Mouse (Mus musculus): ENCODE measurements around the gene Relt. TPM values are rescaled to one million over a fixed set of nuclear protein-coding genes. Genes with fewer than 3 reads are reported as not detected.

Relt gene
- polyA plus RNA-seq, 1 experiment from 2014 or later = 4.4 TPM

DNA sequence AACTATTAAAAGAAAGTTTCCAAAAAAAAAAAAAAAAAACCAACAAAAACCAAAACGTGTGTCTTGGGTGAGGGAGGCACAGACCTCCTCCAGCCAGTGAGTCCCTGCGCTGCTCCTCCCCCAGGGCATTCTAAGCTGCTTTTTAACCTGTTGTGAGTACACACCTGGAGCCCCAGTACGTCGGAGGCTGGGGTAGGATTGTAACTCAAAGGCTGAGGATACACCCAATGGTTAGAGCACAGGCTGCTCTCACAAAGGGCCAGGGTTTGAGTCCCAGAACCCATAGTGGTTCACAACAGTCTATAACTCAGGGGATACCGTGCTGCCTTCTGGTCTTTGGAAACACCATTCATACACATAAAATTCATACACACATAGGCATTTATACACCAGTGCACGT lies 21.6 kb downstream of the Relt start:
- H3K4me3 ChIP-seq = no peak overlapping the region
- no peaks in the 10 kb centered on the region for H3K27me3 ChIP-seq
- 77% methylated on average over 6 of the region's 6 CpGs for WGBS
- no peak for ATAC-seq (ENCODE audit: insufficient number of reproducible peaks, low FRiP score, low TSS enrichment, low read depth)
- H3K9me3 ChIP-seq = no peaks in the 10 kb centered on the region
- no peak overlapping the region for H3K27ac ChIP-seq
- no peak overlapping the region for H3K4me2 ChIP-seq
- H3K9ac ChIP-seq = no peak overlapping the region
- H3K4me1 ChIP-seq = peaks cover 24% of the 10 kb centered on the region
- peaks cover 13% of the 10 kb centered on the region for H3K36me3 ChIP-seq

DNA sequence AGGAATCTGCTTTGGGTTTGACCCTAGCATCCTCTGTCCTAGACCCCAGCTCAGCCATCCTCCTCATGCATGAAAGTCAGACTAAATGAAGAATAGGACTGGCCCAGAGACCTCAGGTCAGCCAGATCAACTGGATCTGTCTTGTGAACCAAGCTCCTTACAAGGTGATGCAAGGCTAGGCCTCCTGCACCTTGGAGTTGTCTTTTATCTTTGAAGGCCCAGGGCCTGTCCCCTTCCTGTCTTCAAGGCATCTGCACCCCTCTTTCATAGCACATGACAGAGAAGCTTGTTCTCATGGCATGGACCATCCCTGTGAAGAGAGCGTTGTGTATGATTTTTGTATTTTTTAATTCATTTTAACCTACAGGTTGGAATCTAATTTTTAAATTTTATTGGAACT lies 22.3 kb downstream of the Relt start:
- Histone ChIP-seq H3K36me3 (peaks cover 20% of the 10 kb centered on the region), H3K4me3 (no peak overlapping the region), H3K9ac (no peak overlapping the region), H3K4me2 (no peak overlapping the region), H3K27me3 (no peaks in the 10 kb centered on the region), H3K4me1 (peaks cover 19% of the 10 kb centered on the region), H3K27ac (no peak overlapping the region), H3K9me3 (no peaks in the 10 kb centered on the region)
- no peak for ATAC-seq (ENCODE audit: insufficient number of reproducible peaks, low FRiP score, low TSS enrichment, low read depth)
- 98% methylated on average over 1 of the region's 1 CpGs for WGBS

DNA sequence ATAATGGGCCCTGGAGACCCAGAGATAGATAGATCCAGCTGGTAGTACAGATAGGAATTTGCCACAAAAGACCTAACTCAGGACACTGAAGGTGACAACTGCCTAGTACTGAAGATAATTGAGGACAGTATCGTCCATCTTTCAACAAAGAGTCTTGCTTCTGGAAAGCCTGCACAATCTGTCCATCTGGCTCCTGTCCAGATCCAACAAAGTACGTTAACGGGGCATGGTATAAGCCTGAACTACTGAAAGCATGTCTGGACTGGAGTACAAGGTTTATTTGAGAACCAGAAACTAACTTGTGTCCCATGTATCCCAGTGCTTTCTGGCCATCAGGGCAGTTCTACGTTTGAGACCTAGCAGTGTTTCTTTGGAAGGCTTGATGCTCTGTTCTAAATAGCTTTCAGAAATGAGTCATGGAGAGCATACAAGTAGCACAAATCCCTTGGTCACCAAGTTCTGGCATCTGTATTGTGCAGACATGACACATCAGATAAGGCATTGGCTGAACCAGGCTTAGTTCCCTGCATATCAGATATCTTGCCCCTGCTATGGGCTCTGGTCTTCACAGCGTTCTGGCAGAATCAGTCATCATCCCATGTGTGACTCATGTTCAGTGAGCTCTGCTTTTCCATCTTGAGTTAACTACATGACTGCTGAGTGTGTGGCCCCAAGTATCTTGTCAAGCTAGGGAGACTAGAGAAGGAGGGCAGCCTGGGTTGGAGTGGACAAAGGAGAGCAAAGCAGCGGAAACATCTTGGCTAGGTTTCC lies 23.4 kb downstream of the Relt start:
- no peak for ATAC-seq (ENCODE audit: insufficient number of reproducible peaks, low FRiP score, low TSS enrichment, low read depth)
- Histone ChIP-seq H3K27me3 (no peaks in the 10 kb centered on the region), H3K4me2 (no peak overlapping the region), H3K4me3 (no peak overlapping the region), H3K4me1 (peaks cover 9% of the 10 kb centered on the region), H3K27ac (no peak overlapping the region), H3K9me3 (no peaks in the 10 kb centered on the region), H3K9ac (no peak overlapping the region), H3K36me3 (peaks cover 31% of the 10 kb centered on the region)
- 60% methylated on average over 6 of the region's 6 CpGs for WGBS

DNA sequence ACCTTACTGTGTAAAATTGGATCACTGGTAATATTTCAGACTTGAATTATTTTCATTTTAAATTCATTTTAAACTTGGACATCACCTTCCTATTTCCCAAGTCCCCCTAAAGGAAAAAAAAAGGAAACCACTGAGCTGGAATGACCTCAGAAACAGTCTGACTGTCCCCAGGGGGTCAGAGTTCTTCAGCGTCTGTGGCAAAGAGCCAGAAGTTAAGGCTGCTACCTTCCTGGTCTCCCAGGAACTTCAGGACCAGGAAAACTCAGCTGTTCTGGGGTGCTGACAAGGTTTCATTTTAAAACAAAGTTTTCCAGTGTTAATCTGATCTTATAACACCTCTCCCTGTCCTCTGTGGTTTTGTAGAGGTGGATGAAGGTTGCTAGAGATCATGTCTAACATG lies 25.5 kb downstream of the Relt start:
- Histone ChIP-seq H3K27ac (0 out of 2 replicates have a peak overlapping the region, but pooled peaks have one; percentile 39), H3K36me3 (peaks cover 42% of the 10 kb centered on the region), H3K9me3 (no peaks in the 10 kb centered on the region), H3K4me1 (peaks cover 8% of the 10 kb centered on the region), H3K4me3 (no peak overlapping the region), H3K4me2 (no peak overlapping the region), H3K9ac (no peak overlapping the region), H3K27me3 (no peaks in the 10 kb centered on the region)
- no peak for ATAC-seq (ENCODE audit: insufficient number of reproducible peaks, low FRiP score, low TSS enrichment, low read depth)
- WGBS = 58% methylated on average over 1 of the region's 1 CpGs

DNA sequence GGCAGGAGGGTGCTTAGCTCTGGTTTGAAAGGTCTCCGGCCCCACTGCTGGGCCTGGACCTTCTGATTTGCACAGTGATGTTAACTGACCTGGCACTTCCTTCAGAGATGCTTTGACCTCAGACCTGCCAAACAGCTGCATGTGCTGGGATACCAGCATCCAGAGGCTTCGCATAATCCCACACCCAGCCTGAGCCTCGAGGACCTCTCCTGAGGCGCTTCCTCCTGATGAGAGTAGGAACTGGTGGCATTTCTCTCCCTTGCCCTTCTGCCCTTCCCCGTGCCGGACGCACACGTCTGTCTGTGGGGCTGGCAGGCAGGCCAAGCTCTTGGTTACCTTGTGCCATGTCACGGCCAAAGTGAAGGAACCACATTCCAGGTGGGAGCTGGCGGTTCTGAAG lies 26.6 kb downstream of the Relt start:
- no peak overlapping the region for H3K9ac ChIP-seq
- no peaks in the 10 kb centered on the region for H3K9me3 ChIP-seq
- peaks cover 42% of the 10 kb centered on the region for H3K36me3 ChIP-seq
- ATAC-seq (ENCODE audit: insufficient number of reproducible peaks, low FRiP score, low TSS enrichment, low read depth) = no peak
- H3K4me2 ChIP-seq = no peak overlapping the region
- peaks cover 8% of the 10 kb centered on the region for H3K4me1 ChIP-seq
- no peaks in the 10 kb centered on the region for H3K27me3 ChIP-seq
- no peak overlapping the region for H3K27ac ChIP-seq
- no peak overlapping the region for H3K4me3 ChIP-seq
- 86% methylated on average over 10 of the region's 10 CpGs for WGBS

DNA sequence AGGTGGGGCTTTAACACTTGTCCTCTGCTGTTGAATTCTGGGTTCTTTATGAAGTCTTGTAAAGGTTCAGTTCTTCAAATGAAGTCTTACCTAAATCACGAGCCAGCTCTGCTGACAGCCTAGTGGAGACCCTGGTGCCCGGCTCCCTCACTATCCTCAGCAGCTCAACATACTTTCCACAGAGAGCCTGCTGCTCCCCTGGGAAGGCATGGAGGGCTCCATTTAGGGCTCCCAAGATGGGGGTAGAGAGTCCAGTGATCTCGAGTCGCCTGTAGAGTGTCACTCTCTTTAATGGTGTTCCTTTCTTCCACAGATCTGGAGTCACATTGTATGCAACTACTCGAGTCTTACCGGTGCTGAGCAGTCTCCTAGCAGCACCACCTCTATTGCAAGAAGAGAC lies 27.5 kb downstream of the Relt start:
- no peak for ATAC-seq (ENCODE audit: insufficient number of reproducible peaks, low FRiP score, low TSS enrichment, low read depth)
- no peak overlapping the region for H3K27ac ChIP-seq
- 81% methylated on average over 6 of the region's 6 CpGs for WGBS
- H3K4me3 ChIP-seq = no peak overlapping the region
- peaks cover 8% of the 10 kb centered on the region for H3K4me1 ChIP-seq
- H3K4me2 ChIP-seq = no peak overlapping the region
- H3K9ac ChIP-seq = no peak overlapping the region
- H3K27me3 ChIP-seq = no peaks in the 10 kb centered on the region
- H3K36me3 ChIP-seq = peaks cover 44% of the 10 kb centered on the region
- H3K9me3 ChIP-seq = no peaks in the 10 kb centered on the region

DNA sequence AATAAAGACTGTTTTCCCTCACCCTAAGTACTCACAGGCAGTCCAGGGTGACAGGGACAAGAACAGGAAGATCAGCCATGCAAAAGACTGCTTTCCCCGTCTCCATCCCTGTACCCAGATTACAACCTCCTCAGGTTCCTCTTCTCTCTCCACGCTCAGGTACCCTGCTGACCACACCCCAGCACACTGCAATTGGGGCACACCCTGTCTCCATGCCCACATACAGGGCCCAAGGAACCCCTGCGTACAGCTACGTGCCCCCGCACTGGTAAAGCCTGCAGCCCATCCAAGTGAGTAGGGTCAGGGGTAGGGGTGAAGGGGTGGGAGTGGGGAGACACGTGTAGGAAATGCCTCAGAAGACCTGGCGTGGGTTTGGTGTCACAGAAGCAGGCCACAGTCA lies 28.1 kb downstream of the Relt start:
- Histone ChIP-seq H3K27ac (no peak overlapping the region), H3K27me3 (no peaks in the 10 kb centered on the region), H3K9ac (no peak overlapping the region), H3K4me1 (peaks cover 8% of the 10 kb centered on the region), H3K36me3 (peaks cover 44% of the 10 kb centered on the region), H3K4me3 (no peak overlapping the region), H3K4me2 (no peak overlapping the region), H3K9me3 (no peaks in the 10 kb centered on the region)
- 89% methylated on average over 7 of the region's 7 CpGs for WGBS
- ATAC-seq (ENCODE audit: insufficient number of reproducible peaks, low FRiP score, low TSS enrichment, low read depth) = no peak

DNA sequence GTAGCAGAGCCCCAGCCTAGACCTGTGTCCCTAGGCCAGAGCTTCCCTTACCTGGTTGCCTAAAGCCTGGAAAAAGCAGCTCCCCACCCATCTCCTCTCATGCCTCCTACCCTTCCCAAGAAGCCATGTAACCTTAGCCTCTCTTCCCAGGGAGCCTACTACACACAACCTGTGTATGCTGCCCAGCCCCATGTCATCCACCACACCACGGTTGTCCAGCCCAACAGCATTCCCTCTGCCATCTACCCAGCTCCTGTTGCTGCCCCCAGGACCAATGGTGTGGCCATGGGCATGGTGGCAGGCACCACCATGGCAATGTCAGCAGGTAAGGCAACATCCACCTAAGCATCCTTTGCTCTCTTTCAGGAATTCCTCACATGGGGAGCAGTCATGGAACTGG lies 29.4 kb downstream of the Relt start:
- Histone ChIP-seq H3K4me2 (no peak overlapping the region), H3K4me3 (no peak overlapping the region), H3K9me3 (no peaks in the 10 kb centered on the region), H3K27me3 (no peaks in the 10 kb centered on the region), H3K9ac (no peak overlapping the region), H3K36me3 (peaks cover 44% of the 10 kb centered on the region), H3K4me1 (peaks cover 3% of the 10 kb centered on the region), H3K27ac (no peak overlapping the region)
- WGBS = 90% methylated on average over 1 of the region's 1 CpGs
- no peak for ATAC-seq (ENCODE audit: insufficient number of reproducible peaks, low FRiP score, low TSS enrichment, low read depth)

DNA sequence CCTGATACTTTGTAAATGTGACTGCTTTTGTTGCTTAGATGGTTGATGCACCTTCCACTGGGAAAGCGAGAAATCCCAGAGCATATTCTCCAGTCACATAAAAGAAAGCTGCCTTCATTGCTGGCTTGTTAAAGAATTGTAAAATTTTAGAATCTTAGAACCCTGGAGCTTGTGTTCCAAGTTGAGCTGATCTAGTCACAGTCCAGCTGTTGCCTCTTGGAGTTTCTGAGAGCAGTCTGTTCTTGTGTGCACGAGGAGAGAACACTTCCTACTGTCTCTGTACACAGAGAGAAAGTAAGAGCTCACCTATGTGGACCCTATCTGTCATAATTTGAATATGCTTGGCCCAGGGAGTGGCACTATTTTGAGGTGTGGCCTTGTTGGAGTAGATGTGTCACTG lies 34.7 kb downstream of the Relt start:
- H3K4me3 ChIP-seq = no peak overlapping the region
- no peaks in the 10 kb centered on the region for H3K27me3 ChIP-seq
- H3K9ac ChIP-seq = no peak overlapping the region
- 83% methylated on average over 2 of the region's 2 CpGs for WGBS
- H3K9me3 ChIP-seq = no peaks in the 10 kb centered on the region
- H3K4me1 ChIP-seq = no peaks in the 10 kb centered on the region
- H3K36me3 ChIP-seq = peaks cover 12% of the 10 kb centered on the region
- ATAC-seq (ENCODE audit: insufficient number of reproducible peaks, low FRiP score, low TSS enrichment, low read depth) = no peak
- H3K27ac ChIP-seq = no peak overlapping the region
- H3K4me2 ChIP-seq = no peak overlapping the region

DNA sequence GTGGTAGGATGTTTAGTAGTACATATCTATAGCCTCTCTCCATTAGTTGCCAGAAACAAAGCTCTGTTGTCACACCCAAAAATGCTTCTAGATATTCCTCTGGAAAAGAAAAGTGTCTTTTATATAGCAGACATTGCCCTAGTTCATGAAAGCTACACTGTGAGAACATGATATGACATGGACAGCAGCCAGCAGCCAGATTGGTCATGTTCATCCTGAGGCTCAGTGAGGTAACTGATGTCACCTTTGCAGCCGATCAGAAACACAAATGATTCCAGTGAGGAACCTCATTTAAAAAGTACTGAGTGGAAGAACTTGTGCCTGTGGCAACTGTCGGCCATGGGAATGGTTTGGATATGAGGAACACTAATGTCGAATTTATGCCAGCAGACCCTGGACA lies 38.6 kb downstream of the Relt start:
- ATAC-seq (ENCODE audit: insufficient number of reproducible peaks, low FRiP score, low TSS enrichment, low read depth) = no peak
- no peak overlapping the region for H3K9ac ChIP-seq
- H3K36me3 ChIP-seq = peaks cover 5% of the 10 kb centered on the region; the same call in 1 of the 2 replicates
- H3K27ac ChIP-seq = no peak overlapping the region
- no peaks in the 10 kb centered on the region for H3K4me1 ChIP-seq
- H3K4me3 ChIP-seq = no peak overlapping the region
- 90% methylated on average over 3 of the region's 3 CpGs for WGBS
- no peak overlapping the region for H3K4me2 ChIP-seq
- H3K9me3 ChIP-seq = no peaks in the 10 kb centered on the region
- H3K27me3 ChIP-seq = no peaks in the 10 kb centered on the region

DNA sequence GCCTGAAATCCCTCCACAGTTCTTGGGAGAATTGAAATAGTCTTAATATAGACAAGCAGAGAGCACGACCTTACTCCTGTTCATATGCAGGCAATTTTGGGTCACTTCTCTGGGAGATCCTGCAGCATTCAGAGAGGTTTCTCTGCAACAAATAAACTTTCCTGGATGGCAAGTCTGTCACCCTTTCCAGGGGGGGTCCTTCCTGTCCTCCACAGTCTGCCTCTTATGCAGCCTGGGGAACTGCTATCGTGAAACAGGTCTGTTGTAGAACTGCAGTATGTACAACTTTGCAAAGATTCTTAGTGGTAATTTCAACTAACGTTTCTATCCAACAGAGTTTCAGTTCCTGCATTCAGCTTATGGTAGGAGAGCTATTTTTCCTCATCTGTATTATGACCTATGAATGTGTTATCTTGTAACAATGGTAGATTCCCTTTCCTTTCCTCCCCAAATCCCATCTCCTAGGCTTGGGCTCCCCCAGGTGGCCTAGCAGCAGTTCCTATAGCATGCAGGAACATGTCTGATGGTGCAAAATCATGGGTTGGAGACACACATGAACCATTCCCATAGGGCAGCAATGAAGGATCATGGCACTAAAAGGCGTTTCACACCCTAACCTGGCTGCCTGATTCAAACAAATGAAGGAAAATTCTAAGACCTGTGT lies 44.7 kb downstream of the Relt start:
- H3K9me3 ChIP-seq = no peaks in the 10 kb centered on the region
- no peak for ATAC-seq (ENCODE audit: insufficient number of reproducible peaks, low FRiP score, low TSS enrichment, low read depth)
- no peaks in the 10 kb centered on the region for H3K36me3 ChIP-seq
- H3K4me1 ChIP-seq = no peaks in the 10 kb centered on the region
- WGBS = 82% methylated on average over 4 of the region's 4 CpGs
- no peak overlapping the region for H3K27ac ChIP-seq
- H3K4me2 ChIP-seq = no peak overlapping the region
- H3K27me3 ChIP-seq = no peaks in the 10 kb centered on the region
- no peak overlapping the region for H3K4me3 ChIP-seq
- no peak overlapping the region for H3K9ac ChIP-seq

DNA sequence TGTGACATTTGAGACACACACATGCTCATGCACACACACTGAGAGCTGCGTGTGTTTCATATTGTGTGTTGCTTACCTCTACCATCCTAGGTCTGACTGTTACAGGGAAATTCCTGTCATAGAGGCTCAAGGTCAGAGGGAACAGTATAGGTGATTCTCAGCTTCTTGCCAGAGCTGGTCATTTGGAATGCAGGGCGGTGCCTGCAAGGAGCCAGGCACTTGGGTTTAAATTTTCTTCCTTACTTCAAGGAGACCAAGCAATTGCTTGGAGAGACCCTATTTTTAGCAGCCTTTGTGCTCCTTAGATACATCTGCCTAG lies 45.8 kb downstream of the Relt start:
- Histone ChIP-seq H3K4me1 (no peaks in the 10 kb centered on the region), H3K9me3 (no peaks in the 10 kb centered on the region), H3K9ac (no peak overlapping the region), H3K4me3 (no peak overlapping the region), H3K27ac (no peak overlapping the region), H3K36me3 (0 out of 2 replicates have a peak, but pooled peaks cover 5% of the 10 kb centered on the region), H3K4me2 (no peak overlapping the region), H3K27me3 (no peaks in the 10 kb centered on the region)
- no peak for ATAC-seq (ENCODE audit: insufficient number of reproducible peaks, low FRiP score, low TSS enrichment, low read depth)
- WGBS = 81% methylated on average over 2 of the region's 2 CpGs

Data from limb, embryonic 15.5 days (tissue).